Mouse (Mus musculus): Measurements from ENCODE around the gene Pip5k1b. TPM values are rescaled to one million over a fixed set of nuclear protein-coding genes. Genes with fewer than 3 reads are reported as not detected.

Pip5k1b gene
- polyA plus RNA-seq, 1 experiment: 36.3 TPM

- Histone ChIP-seq H3K27me3 (ENCODE audit: control insufficient read depth, insufficient read depth, low read length) (no peaks in the 10 kb centered on the region), H3K27ac (ENCODE audit: insufficient read depth, low read length) (no peak overlapping the region), H3K4me3 (replicated peaks; ENCODE audit: insufficient read depth, low read depth, low read length) (no peak overlapping the region), H3K4me1 (ENCODE audit: control insufficient read depth, insufficient read depth, low read length) (no peaks in the 10 kb centered on the region)
- DNase-seq: no peak
- TF ChIP-seq CTCF (IDR thresholded peaks at IDR 0.05; ENCODE audit: borderline replicate concordance, insufficient read depth, low read depth, low read length) (no peak), POLR2A (IDR thresholded peaks at IDR 0.05; ENCODE audit: borderline replicate concordance, insufficient read depth, low read length) (no peak)
- 79% methylated on average over 22 of the region's 22 CpGs for WGBS
Observed at GRCm38 (mm10) chr19:24386956-24387865, 168.5 kb downstream of the Pip5k1b start.

DNA sequence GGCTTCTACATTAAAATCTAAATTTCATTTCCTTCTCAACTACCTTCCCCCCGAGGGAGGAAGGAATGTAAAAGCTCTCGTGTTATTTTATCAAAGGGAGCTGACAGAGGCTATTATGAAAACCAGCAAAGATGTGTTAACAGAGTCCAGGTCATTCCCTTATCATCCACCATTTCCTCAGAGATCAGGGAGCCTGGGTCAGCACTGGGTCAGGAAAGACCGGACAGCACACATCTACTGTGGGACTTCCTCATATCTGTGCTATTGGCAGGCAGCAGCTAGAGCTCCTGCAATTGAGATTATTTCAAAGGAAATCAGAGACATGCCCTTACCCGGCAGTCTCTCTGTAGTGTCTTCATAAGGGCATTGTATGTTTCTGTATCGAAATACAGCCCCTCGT lies 177.2 kb downstream of the Pip5k1b start:
- no peak for DNase-seq
- H3K4me3 ChIP-seq (replicated peaks; ENCODE audit: insufficient read depth, low read depth, low read length): no peak overlapping the region
- H3K4me1 ChIP-seq (ENCODE audit: control insufficient read depth, insufficient read depth, low read length): no peaks in the 10 kb centered on the region
- WGBS: 68% methylated on average over 6 of the region's 6 CpGs
- H3K27me3 ChIP-seq (ENCODE audit: control insufficient read depth, insufficient read depth, low read length): no peaks in the 10 kb centered on the region
- H3K27ac ChIP-seq (ENCODE audit: insufficient read depth, low read length): no peak overlapping the region
- TF ChIP-seq POLR2A (IDR thresholded peaks at IDR 0.05; ENCODE audit: borderline replicate concordance, insufficient read depth, low read length) (no peak), CTCF (IDR thresholded peaks at IDR 0.05; ENCODE audit: borderline replicate concordance, insufficient read depth, low read depth, low read length) (no peak)

GRCm38 (mm10) chr19:24371763-24372640 lies 183.7 kb downstream of the Pip5k1b start:
- 48% methylated on average over 19 of the region's 19 CpGs for WGBS
- Histone ChIP-seq H3K27ac (ENCODE audit: insufficient read depth, low read length) (no peak overlapping the region), H3K4me3 (replicated peaks; ENCODE audit: insufficient read depth, low read depth, low read length) (no peak overlapping the region), H3K4me1 (ENCODE audit: control insufficient read depth, insufficient read depth, low read length) (peaks cover 4% of the 10 kb centered on the region; the same call in 1 of the 2 replicates), H3K27me3 (ENCODE audit: control insufficient read depth, insufficient read depth, low read length) (no peaks in the 10 kb centered on the region; the same call in 1 of the 2 replicates)
- DNase-seq: peak in 1 of 2 experiments; percentile 16
- no peak for TF ChIP-seq POLR2A (IDR thresholded peaks at IDR 0.05; ENCODE audit: borderline replicate concordance, insufficient read depth, low read length)

- H3K27ac ChIP-seq (ENCODE audit: insufficient read depth, low read length): no peak overlapping the region
Observed at GRCm38 (mm10) chr19:24368419-24368818, 187.3 kb downstream of the Pip5k1b start.

DNA sequence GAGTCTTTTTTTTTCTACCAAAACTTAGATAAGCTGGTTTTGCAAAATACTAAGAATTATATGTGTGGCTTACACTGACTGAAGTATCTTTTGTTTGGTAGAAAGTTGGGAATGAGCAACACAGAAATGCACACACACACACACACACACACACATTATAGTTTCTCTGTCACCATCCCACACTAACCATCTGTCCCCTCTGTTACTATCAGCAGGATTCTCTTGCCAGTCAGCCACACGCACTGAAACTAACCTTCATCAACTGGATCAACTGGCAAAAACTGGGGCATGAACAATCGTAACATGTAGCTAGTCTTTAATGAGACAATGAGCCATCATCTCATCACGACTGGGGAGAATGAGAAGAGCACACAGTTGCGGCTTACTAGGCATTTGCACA lies 187.9 kb downstream of the Pip5k1b start:
- Histone ChIP-seq H3K4me3 (replicated peaks; ENCODE audit: insufficient read depth, low read depth, low read length) (no peak overlapping the region), H3K27ac (ENCODE audit: insufficient read depth, low read length) (no peak overlapping the region), H3K27me3 (ENCODE audit: control insufficient read depth, insufficient read depth, low read length) (no peaks in the 10 kb centered on the region; the same call in 1 of the 2 replicates), H3K4me1 (ENCODE audit: control insufficient read depth, insufficient read depth, low read length) (peaks cover 4% of the 10 kb centered on the region; the same call in 1 of the 2 replicates)
- TF ChIP-seq CTCF (IDR thresholded peaks at IDR 0.05; ENCODE audit: borderline replicate concordance, insufficient read depth, low read depth, low read length): no peak
- TF ChIP-seq POLR2A (IDR thresholded peaks at IDR 0.05; ENCODE audit: borderline replicate concordance, insufficient read depth, low read length): no peak
- DNase-seq: peak in 1 of 2 experiments; percentile 32
- 40% methylated on average over 4 of the region's 4 CpGs for WGBS

More at GRCm38 (mm10) chr19:24368419-24368818, 187.3 kb downstream of the Pip5k1b start:
- Histone ChIP-seq H3K27me3 (ENCODE audit: control insufficient read depth, insufficient read depth, low read length) (no peaks in the 10 kb centered on the region; the same call in 1 of the 2 replicates), H3K4me3 (replicated peaks; ENCODE audit: insufficient read depth, low read depth, low read length) (no peak overlapping the region), H3K4me1 (ENCODE audit: control insufficient read depth, insufficient read depth, low read length) (peaks cover 4% of the 10 kb centered on the region; the same call in 1 of the 2 replicates)
- WGBS: 87% methylated on average over 6 of the region's 6 CpGs
- TF ChIP-seq POLR2A (IDR thresholded peaks at IDR 0.05; ENCODE audit: borderline replicate concordance, insufficient read depth, low read length) (no peak), CTCF (IDR thresholded peaks at IDR 0.05; ENCODE audit: borderline replicate concordance, insufficient read depth, low read depth, low read length) (no peak)
- no peak for DNase-seq

DNA sequence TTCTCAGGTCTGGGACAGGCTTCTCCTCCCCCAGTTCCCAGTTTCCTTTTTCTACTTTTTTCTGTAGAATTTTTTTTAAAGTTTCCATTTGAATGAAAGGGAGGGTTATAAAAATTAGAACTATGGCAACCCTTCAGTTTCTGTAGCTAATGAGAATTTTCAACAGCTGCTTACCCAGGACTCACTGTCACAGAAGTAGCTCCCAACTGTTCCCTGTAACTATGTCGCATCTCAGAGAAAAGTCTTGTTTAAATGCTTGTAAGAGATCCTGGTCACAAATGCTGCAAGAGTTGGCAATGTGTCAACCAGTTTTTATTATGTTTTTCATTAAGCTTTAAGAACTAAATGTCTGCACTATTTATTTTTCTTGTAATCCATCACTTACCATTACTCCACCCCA lies 188.9 kb downstream of the Pip5k1b start:
- 88% methylated on average over 1 of the region's 1 CpGs for WGBS
- Histone ChIP-seq H3K27me3 (ENCODE audit: control insufficient read depth, insufficient read depth, low read length) (no peaks in the 10 kb centered on the region; the same call in 1 of the 2 replicates), H3K27ac (ENCODE audit: insufficient read depth, low read length) (no peak overlapping the region), H3K4me3 (replicated peaks; ENCODE audit: insufficient read depth, low read depth, low read length) (no peak overlapping the region), H3K4me1 (ENCODE audit: control insufficient read depth, insufficient read depth, low read length) (peaks cover 4% of the 10 kb centered on the region; the same call in 1 of the 2 replicates)
- DNase-seq: no peak
- no peak for TF ChIP-seq CTCF (IDR thresholded peaks at IDR 0.05; ENCODE audit: borderline replicate concordance, insufficient read depth, low read depth, low read length)
- no peak for TF ChIP-seq POLR2A (IDR thresholded peaks at IDR 0.05; ENCODE audit: borderline replicate concordance, insufficient read depth, low read length)

DNA sequence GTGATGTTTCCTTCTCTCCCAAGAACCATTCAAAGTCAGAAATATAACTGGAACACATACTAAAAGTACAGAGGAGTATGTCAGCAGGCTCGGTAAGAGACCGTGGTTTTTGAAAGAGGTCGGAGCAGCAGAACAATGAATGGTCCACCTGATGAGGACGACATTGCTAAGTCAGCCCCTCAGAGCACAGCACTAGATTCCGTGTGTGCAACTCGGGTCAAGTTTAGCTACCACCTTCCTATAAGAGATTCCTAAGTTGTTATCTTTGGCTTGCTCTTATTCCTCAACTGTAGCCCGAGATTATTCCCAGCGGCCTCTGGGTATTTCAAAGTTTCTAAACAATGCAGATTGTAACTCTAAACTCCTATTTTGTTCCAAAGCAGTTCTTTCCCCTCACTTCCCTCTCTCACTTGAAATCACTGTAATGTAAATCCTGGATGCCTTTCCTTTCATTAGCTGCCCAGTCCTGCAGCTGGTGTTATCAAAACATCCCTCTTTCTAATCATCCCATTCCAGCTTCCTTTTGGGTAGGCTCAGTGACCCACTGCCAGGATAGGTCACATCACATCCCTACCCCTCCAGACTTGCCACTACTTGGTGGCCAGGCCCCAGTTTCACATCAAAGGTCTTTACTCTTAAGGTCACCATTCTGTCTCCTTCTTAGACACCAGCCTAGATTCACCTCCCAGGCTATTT lies 192.9 kb downstream of the Pip5k1b start:
- H3K27ac ChIP-seq (ENCODE audit: insufficient read depth, low read length): no peak overlapping the region
- H3K4me3 ChIP-seq (replicated peaks; ENCODE audit: insufficient read depth, low read depth, low read length): no peak overlapping the region
- 79% methylated on average over 8 of the region's 8 CpGs for WGBS
- DNase-seq: no peak
- no peak for TF ChIP-seq CTCF (IDR thresholded peaks at IDR 0.05; ENCODE audit: borderline replicate concordance, insufficient read depth, low read depth, low read length)
- TF ChIP-seq POLR2A (IDR thresholded peaks at IDR 0.05; ENCODE audit: borderline replicate concordance, insufficient read depth, low read length): no peak
- no peaks in the 10 kb centered on the region for H3K27me3 ChIP-seq (ENCODE audit: control insufficient read depth, insufficient read depth, low read length)
- H3K4me1 ChIP-seq (ENCODE audit: control insufficient read depth, insufficient read depth, low read length): peaks cover 2% of the 10 kb centered on the region; the same call in 1 of the 2 replicates

All from cerebellum, adult 2 months (tissue).